Mouse (Mus musculus): Measurements from ENCODE around the gene Pym1. TPM values are rescaled to one million over a fixed set of nuclear protein-coding genes. Genes with fewer than 3 reads are reported as not detected.

The Pym1 gene
- polyA plus RNA-seq, 1 experiment from 2014 or later = 54.6 TPM

GRCm38 (mm10) chr10:128795581-128795980, 47.9 kb downstream of the Pym1 start:
- Histone ChIP-seq H3K36me3 (peaks cover 5% of the 10 kb centered on the region; the same call in 1 of the 2 replicates), H3K27me3 (peaks cover 2% of the 10 kb centered on the region; the same call in 1 of the 2 replicates), H3K9ac (replicated peaks) (no peak overlapping the region), H3K4me2 (replicated peaks) (no peak overlapping the region), H3K9me3 (no peaks in the 10 kb centered on the region), H3K4me1 (no peaks in the 10 kb centered on the region), H3K4me3 (no peak overlapping the region), H3K27ac (replicated peaks) (no peak overlapping the region)
- whole genome bisulfite sequencing = 100% methylated on average over 3 of the region's 3 CpGs
- ATAC-seq (ENCODE audit: low FRiP score, low read depth) = no peak

GRCm38 (mm10) chr10:128798676-128799075, 51.0 kb downstream of the Pym1 start:
- no peaks in the 10 kb centered on the region for H3K9me3 ChIP-seq
- peaks cover 17% of the 10 kb centered on the region for H3K4me1 ChIP-seq
- no peak overlapping the region for H3K4me2 ChIP-seq (replicated peaks)
- H3K36me3 ChIP-seq = peaks cover 13% of the 10 kb centered on the region
- H3K9ac ChIP-seq (replicated peaks) = no peak overlapping the region
- WGBS = 89% methylated on average over 8 of the region's 8 CpGs
- no peak for ATAC-seq (ENCODE audit: low FRiP score, low read depth)
- H3K27me3 ChIP-seq = peaks cover 2% of the 10 kb centered on the region; the same call in 1 of the 2 replicates
- H3K27ac ChIP-seq (replicated peaks) = no peak overlapping the region
- no peak overlapping the region for H3K4me3 ChIP-seq

GRCm38 (mm10) chr10:128801981-128802495, 54.3 kb downstream of the Pym1 start:
- Histone ChIP-seq H3K4me2 (replicated peaks) (no peak overlapping the region; the same call in 1 of the 2 replicates), H3K36me3 (peaks cover 18% of the 10 kb centered on the region), H3K9ac (replicated peaks) (peak overlapping the region; percentile 17; the same call in 1 of the 2 replicates), H3K27ac (replicated peaks) (no peak overlapping the region), H3K4me1 (peaks cover 30% of the 10 kb centered on the region), H3K27me3 (no peaks in the 10 kb centered on the region), H3K9me3 (no peaks in the 10 kb centered on the region), H3K4me3 (no peak overlapping the region)
- WGBS = 89% methylated on average over 16 of the region's 16 CpGs
- ATAC-seq (ENCODE audit: low FRiP score, low read depth) = no peak

GRCm38 (mm10) chr10:128802956-128803355, 55.3 kb downstream of the Pym1 start:
- ATAC-seq (ENCODE audit: low FRiP score, low read depth) = no peak
- WGBS = 55% methylated on average over 4 of the region's 4 CpGs
- Histone ChIP-seq H3K4me2 (replicated peaks) (peak overlapping the region; percentile 86), H3K4me3 (peak overlapping the region; percentile 73; the same call in 1 of the 2 replicates), H3K27ac (replicated peaks) (no peak overlapping the region), H3K36me3 (peaks cover 26% of the 10 kb centered on the region), H3K4me1 (peaks cover 40% of the 10 kb centered on the region), H3K27me3 (no peaks in the 10 kb centered on the region), H3K9ac (replicated peaks) (peak overlapping the region; percentile 17), H3K9me3 (no peaks in the 10 kb centered on the region)

- Histone ChIP-seq H3K4me3 (peak overlapping the region; percentile 73), H3K4me1 (peaks cover 44% of the 10 kb centered on the region), H3K9ac (replicated peaks) (peak overlapping the region; percentile 85), H3K36me3 (peaks cover 30% of the 10 kb centered on the region), H3K27me3 (no peaks in the 10 kb centered on the region), H3K4me2 (replicated peaks) (peak overlapping the region; percentile 86), H3K27ac (replicated peaks) (peak overlapping the region; percentile 95), H3K9me3 (no peaks in the 10 kb centered on the region)
- 9% methylated on average over 6 of the region's 6 CpGs for WGBS
- ATAC-seq (ENCODE audit: low FRiP score, low read depth) = no peak
These were observed 55.7 kb downstream of the Pym1 start for GRCm38 (mm10) chr10:128803361-128803760.

GRCm38 (mm10) chr10:128803771-128804270, 56.1 kb downstream of the Pym1 start, which contains the start of gene Dnajc14:
Gene Dnajc14, plus strand, starts transcription at chr10:128804062.
- Histone ChIP-seq H3K27ac (replicated peaks) (peak within 1 kb of the TSS; percentile 95), H3K36me3 (peaks cover 35% of the 10 kb centered on the region), H3K9ac (replicated peaks) (peak within 1 kb of the TSS; percentile 85), H3K4me3 (peak within 1 kb of the TSS; percentile 73), H3K4me2 (replicated peaks) (peak within 1 kb of the TSS; percentile 86), H3K27me3 (no peaks in the 10 kb centered on the region), H3K4me1 (peaks cover 48% of the 10 kb centered on the region), H3K9me3 (no peaks in the 10 kb centered on the region)
- peak; percentile 11 for ATAC-seq (ENCODE audit: low FRiP score, low read depth)
- WGBS = 0% methylated on average over 14 of the region's 14 CpGs

- Histone ChIP-seq H3K4me1 (peaks cover 55% of the 10 kb centered on the region), H3K4me2 (replicated peaks) (peak within 1 kb of the TSS; percentile 86), H3K9ac (replicated peaks) (peak within 1 kb of the TSS; percentile 85), H3K9me3 (no peaks in the 10 kb centered on the region), H3K27ac (replicated peaks) (peak within 1 kb of the TSS; percentile 95), H3K27me3 (no peaks in the 10 kb centered on the region), H3K36me3 (peaks cover 41% of the 10 kb centered on the region), H3K4me3 (peak within 1 kb of the TSS; percentile 73)
- ATAC-seq (ENCODE audit: low FRiP score, low read depth) = peak; percentile 67
- under 1% methylated on average over 28 of the region's 28 CpGs for WGBS
These were observed 56.8 kb downstream of the Pym1 start, which contains the start of gene Tmem198b for GRCm38 (mm10) chr10:128804271-128805091. Gene Tmem198b, minus strand, starts transcription at chr10:128804370.

GRCm38 (mm10) chr10:128805092-128806000, 57.7 kb downstream of the Pym1 start:
- H3K36me3 ChIP-seq = peaks cover 41% of the 10 kb centered on the region
- no peaks in the 10 kb centered on the region for H3K9me3 ChIP-seq
- H3K27ac ChIP-seq (replicated peaks) = peak overlapping the region; percentile 95
- H3K4me3 ChIP-seq = peak overlapping the region; percentile 73
- peak; percentile 93 for ATAC-seq (ENCODE audit: low FRiP score, low read depth)
- 2% methylated on average over 58 of the region's 70 CpGs for WGBS
- H3K27me3 ChIP-seq = no peaks in the 10 kb centered on the region
- peak overlapping the region; percentile 85 for H3K9ac ChIP-seq (replicated peaks)
- peak overlapping the region; percentile 86 for H3K4me2 ChIP-seq (replicated peaks)
- peaks cover 60% of the 10 kb centered on the region for H3K4me1 ChIP-seq

- Histone ChIP-seq H3K27me3 (no peaks in the 10 kb centered on the region), H3K9me3 (no peaks in the 10 kb centered on the region), H3K4me2 (replicated peaks) (peak overlapping the region; percentile 86), H3K4me1 (peaks cover 60% of the 10 kb centered on the region), H3K9ac (replicated peaks) (peak overlapping the region; percentile 60), H3K36me3 (peaks cover 36% of the 10 kb centered on the region), H3K27ac (replicated peaks) (peak overlapping the region; percentile 95), H3K4me3 (peak overlapping the region; percentile 73)
- ATAC-seq (ENCODE audit: low FRiP score, low read depth) = no peak
- WGBS = 67% methylated on average over 6 of the region's 6 CpGs
These were observed 58.4 kb downstream of the Pym1 start for GRCm38 (mm10) chr10:128806086-128806485.

- no peak overlapping the region for H3K27ac ChIP-seq (replicated peaks)
These were observed 59.3 kb downstream of the Pym1 start for GRCm38 (mm10) chr10:128807018-128807417.

More at GRCm38 (mm10) chr10:128807018-128807417, 59.3 kb downstream of the Pym1 start:
- 92% methylated on average over 8 of the region's 8 CpGs for WGBS
- Histone ChIP-seq H3K4me1 (peaks cover 58% of the 10 kb centered on the region), H3K9ac (replicated peaks) (peak overlapping the region; percentile 60), H3K27me3 (no peaks in the 10 kb centered on the region), H3K4me3 (peak overlapping the region; percentile 73), H3K9me3 (no peaks in the 10 kb centered on the region), H3K36me3 (peaks cover 32% of the 10 kb centered on the region; the same call in 1 of the 2 replicates), H3K4me2 (replicated peaks) (peak overlapping the region; percentile 86)
- ATAC-seq (ENCODE audit: low FRiP score, low read depth) = no peak
